Mouse (Mus musculus): Measurements from ENCODE around the gene Snap29.

GRCm38 (mm10) chr16:17452373-17452715 lies 46.6 kb downstream of the Snap29 start:
- TF ChIP-seq CTCF (IDR thresholded peaks at IDR 0.05; ENCODE audit: insufficient read depth, low read depth, low read length) (no peak), POLR2A (IDR thresholded peaks at IDR 0.05; ENCODE audit: insufficient read depth, low read depth, low read length) (no peak)
